Mouse (Mus musculus): Measurements from ENCODE around the gene Col25a1. TPM values are rescaled to one million over a fixed set of nuclear protein-coding genes. Genes with fewer than 3 reads are reported as not detected.

Col25a1 gene
- 14.3 and 16.2 TPM in 2 replicates for polyA plus RNA-seq (2014; fragmentation: Nextera tagmentation; extraction: Ambion mirVana)

- no peaks in the 10 kb centered on the region for H3K9me3 ChIP-seq (ENCODE audit: control insufficient read depth, low read length)
- no peaks in the 10 kb centered on the region for H3K27me3 ChIP-seq (replicated peaks; ENCODE audit: control insufficient read depth, insufficient read depth, low read length)
- no peak for DNase-seq (ENCODE audit: low spot score)
- no peaks in the 10 kb centered on the region for H3K36me3 ChIP-seq (ENCODE audit: control insufficient read depth, insufficient read depth, low read length)
- H3K27ac ChIP-seq (replicated peaks; ENCODE audit: low read depth, low read length), result no peak within 1 kb of the TSS
- H3K4me2 ChIP-seq (ENCODE audit: low read depth, low read length), result peak within 1 kb of the TSS; percentile 31
- ATAC-seq (ENCODE audit: low read depth), result no peak
- no peak within 1 kb of the TSS for H3K4me3 ChIP-seq (ENCODE audit: low read depth, low read length)
- WGBS, result 84% methylated on average over 8 of the region's 8 CpGs
- peaks cover 8% of the 10 kb centered on the region; the same call in 1 of the 2 replicates for H3K4me1 ChIP-seq (ENCODE audit: control insufficient read depth, insufficient read depth, low read length)
- no peak within 1 kb of the TSS for H3K9ac ChIP-seq (ENCODE audit: low read depth, low read length)
These were observed at the start of gene Col25a1 for GRCm38 (mm10) chr3:130131201-130131600. Gene Col25a1 (plus strand): TSS chr3:130131501.

GRCm38 (mm10) chr3:130083312-130083711 lies 48.0 kb upstream of the Col25a1 start:
- Histone ChIP-seq H3K9me3 (ENCODE audit: control insufficient read depth, low read length) (no peaks in the 10 kb centered on the region), H3K36me3 (ENCODE audit: control insufficient read depth, insufficient read depth, low read length) (no peaks in the 10 kb centered on the region), H3K4me3 (ENCODE audit: low read depth, low read length) (no peak overlapping the region), H3K4me1 (ENCODE audit: control insufficient read depth, insufficient read depth, low read length) (no peaks in the 10 kb centered on the region), H3K4me2 (ENCODE audit: low read depth, low read length) (no peak overlapping the region), H3K27me3 (replicated peaks; ENCODE audit: control insufficient read depth, insufficient read depth, low read length) (no peaks in the 10 kb centered on the region), H3K9ac (ENCODE audit: low read depth, low read length) (no peak overlapping the region), H3K27ac (replicated peaks; ENCODE audit: low read depth, low read length) (no peak overlapping the region)
- WGBS, result 50% methylated on average over 2 of the region's 2 CpGs
- DNase-seq (ENCODE audit: low spot score) (no peak), ATAC-seq (ENCODE audit: low read depth) (no peak)

- H3K27me3 ChIP-seq (replicated peaks; ENCODE audit: control insufficient read depth, insufficient read depth, low read length), result no peaks in the 10 kb centered on the region; the same call in 1 of the 2 replicates
- no peaks in the 10 kb centered on the region for H3K36me3 ChIP-seq (ENCODE audit: control insufficient read depth, insufficient read depth, low read length)
- no peaks in the 10 kb centered on the region for H3K9me3 ChIP-seq (ENCODE audit: control insufficient read depth, low read length)
- 32% methylated on average over 13 of the region's 13 CpGs for WGBS
- no peak overlapping the region for H3K4me3 ChIP-seq (ENCODE audit: low read depth, low read length)
- no peak overlapping the region for H3K27ac ChIP-seq (replicated peaks; ENCODE audit: low read depth, low read length)
- ATAC-seq (ENCODE audit: low read depth) (peak; percentile 93), DNase-seq (ENCODE audit: low spot score) (peak; percentile 93)
- no peak overlapping the region for H3K9ac ChIP-seq (ENCODE audit: low read depth, low read length)
- no peaks in the 10 kb centered on the region for H3K4me1 ChIP-seq (ENCODE audit: control insufficient read depth, insufficient read depth, low read length)
- peak overlapping the region; percentile 35 for H3K4me2 ChIP-seq (ENCODE audit: low read depth, low read length)
These were observed 44.8 kb upstream of the Col25a1 start for GRCm38 (mm10) chr3:130086372-130087080.

GRCm38 (mm10) chr3:130087466-130087865 lies 43.8 kb upstream of the Col25a1 start:
- no peaks in the 10 kb centered on the region; the same call in 1 of the 2 replicates for H3K27me3 ChIP-seq (replicated peaks; ENCODE audit: control insufficient read depth, insufficient read depth, low read length)
- no peaks in the 10 kb centered on the region for H3K9me3 ChIP-seq (ENCODE audit: control insufficient read depth, low read length)
- DNase-seq (ENCODE audit: low spot score) (no peak), ATAC-seq (ENCODE audit: low read depth) (no peak)
- H3K9ac ChIP-seq (ENCODE audit: low read depth, low read length), result no peak overlapping the region
- H3K4me1 ChIP-seq (ENCODE audit: control insufficient read depth, insufficient read depth, low read length), result no peaks in the 10 kb centered on the region
- H3K4me2 ChIP-seq (ENCODE audit: low read depth, low read length), result peak overlapping the region; percentile 35; the same call in 1 of the 2 replicates
- WGBS, result 71% methylated on average over 9 of the region's 9 CpGs
- H3K36me3 ChIP-seq (ENCODE audit: control insufficient read depth, insufficient read depth, low read length), result no peaks in the 10 kb centered on the region
- H3K27ac ChIP-seq (replicated peaks; ENCODE audit: low read depth, low read length), result no peak overlapping the region
- no peak overlapping the region for H3K4me3 ChIP-seq (ENCODE audit: low read depth, low read length)

- H3K4me3 ChIP-seq (ENCODE audit: low read depth, low read length), result no peak overlapping the region
- ATAC-seq (ENCODE audit: low read depth), result no peak
- 95% methylated on average over 9 of the region's 9 CpGs for WGBS
- no peak overlapping the region for H3K27ac ChIP-seq (replicated peaks; ENCODE audit: low read depth, low read length)
- no peaks in the 10 kb centered on the region for H3K36me3 ChIP-seq (ENCODE audit: control insufficient read depth, insufficient read depth, low read length)
- H3K9me3 ChIP-seq (ENCODE audit: control insufficient read depth, low read length), result no peaks in the 10 kb centered on the region
- no peaks in the 10 kb centered on the region for H3K4me1 ChIP-seq (ENCODE audit: control insufficient read depth, insufficient read depth, low read length)
- no peaks in the 10 kb centered on the region; the same call in 1 of the 2 replicates for H3K27me3 ChIP-seq (replicated peaks; ENCODE audit: control insufficient read depth, insufficient read depth, low read length)
- DNase-seq (ENCODE audit: low spot score), result no peak
- no peak overlapping the region for H3K9ac ChIP-seq (ENCODE audit: low read depth, low read length)
- no peak overlapping the region for H3K4me2 ChIP-seq (ENCODE audit: low read depth, low read length)
These were observed 42.6 kb upstream of the Col25a1 start for GRCm38 (mm10) chr3:130088654-130089053.

- no peak overlapping the region for H3K4me3 ChIP-seq (ENCODE audit: low read depth, low read length)
- ATAC-seq (ENCODE audit: low read depth) (no peak), DNase-seq (ENCODE audit: low spot score) (no peak)
- H3K9me3 ChIP-seq (ENCODE audit: control insufficient read depth, low read length), result no peaks in the 10 kb centered on the region
- H3K4me1 ChIP-seq (ENCODE audit: control insufficient read depth, insufficient read depth, low read length), result no peaks in the 10 kb centered on the region
- no peaks in the 10 kb centered on the region; the same call in 1 of the 2 replicates for H3K27me3 ChIP-seq (replicated peaks; ENCODE audit: control insufficient read depth, insufficient read depth, low read length)
- H3K9ac ChIP-seq (ENCODE audit: low read depth, low read length), result no peak overlapping the region
- H3K36me3 ChIP-seq (ENCODE audit: control insufficient read depth, insufficient read depth, low read length), result no peaks in the 10 kb centered on the region
- H3K27ac ChIP-seq (replicated peaks; ENCODE audit: low read depth, low read length), result no peak overlapping the region
- 80% methylated on average over 9 of the region's 9 CpGs for WGBS
- no peak overlapping the region for H3K4me2 ChIP-seq (ENCODE audit: low read depth, low read length)
These were observed 40.8 kb upstream of the Col25a1 start for GRCm38 (mm10) chr3:130090460-130090859.

GRCm38 (mm10) chr3:130094125-130094704 lies 37.1 kb upstream of the Col25a1 start:
- WGBS, result 69% methylated on average over 5 of the region's 5 CpGs
- no peak for DNase-seq (ENCODE audit: low spot score)
- H3K4me2 ChIP-seq (ENCODE audit: low read depth, low read length), result no peak overlapping the region
- H3K36me3 ChIP-seq (ENCODE audit: control insufficient read depth, insufficient read depth, low read length), result no peaks in the 10 kb centered on the region
- H3K4me1 ChIP-seq (ENCODE audit: control insufficient read depth, insufficient read depth, low read length), result no peaks in the 10 kb centered on the region
- no peaks in the 10 kb centered on the region for H3K27me3 ChIP-seq (replicated peaks; ENCODE audit: control insufficient read depth, insufficient read depth, low read length)
- H3K9ac ChIP-seq (ENCODE audit: low read depth, low read length), result no peak overlapping the region
- no peak for ATAC-seq (ENCODE audit: low read depth)
- no peak overlapping the region for H3K27ac ChIP-seq (replicated peaks; ENCODE audit: low read depth, low read length)
- no peaks in the 10 kb centered on the region for H3K9me3 ChIP-seq (ENCODE audit: control insufficient read depth, low read length)
- H3K4me3 ChIP-seq (ENCODE audit: low read depth, low read length), result no peak overlapping the region

GRCm38 (mm10) chr3:130095160-130095781 lies 36.0 kb upstream of the Col25a1 start:
- no peak overlapping the region for H3K4me2 ChIP-seq (ENCODE audit: low read depth, low read length)
- 41% methylated on average over 5 of the region's 5 CpGs for WGBS
- ATAC-seq (ENCODE audit: low read depth), result no peak

More at GRCm38 (mm10) chr3:130095160-130095781, 36.0 kb upstream of the Col25a1 start:
- Histone ChIP-seq H3K4me3 (ENCODE audit: low read depth, low read length) (no peak overlapping the region), H3K9me3 (ENCODE audit: control insufficient read depth, low read length) (no peaks in the 10 kb centered on the region), H3K36me3 (ENCODE audit: control insufficient read depth, insufficient read depth, low read length) (no peaks in the 10 kb centered on the region), H3K27me3 (replicated peaks; ENCODE audit: control insufficient read depth, insufficient read depth, low read length) (no peaks in the 10 kb centered on the region), H3K27ac (replicated peaks; ENCODE audit: low read depth, low read length) (no peak overlapping the region), H3K4me1 (ENCODE audit: control insufficient read depth, insufficient read depth, low read length) (no peaks in the 10 kb centered on the region), H3K9ac (ENCODE audit: low read depth, low read length) (no peak overlapping the region)
- DNase-seq (ENCODE audit: low spot score), result peak; percentile 56

All from embryonic facial prominence, embryonic 14.5 days (tissue).